Mouse (Mus musculus) testis, adult 2 months (tissue): ENCODE results near the gene Spib.
A peak's percentile ranks its signal among the peaks of the same experiment; 100 is the strongest.

Source experiments
- CTCF ChIP-seq: fragments of 200-500 bp; IDR thresholded peaks from 2 replicates; pipeline ENCODE4 v1.5.1; 2012; ENCODE audit warnings: low read depth, mild to moderate bottlenecking, inconsistent platforms, low read length, moderate library complexity; ENCODE audit not compliant: control insufficient read depth, insufficient read depth, insufficient replicate concordance
- POLR2A ChIP-seq: fragments of 200-500 bp; IDR thresholded peaks from 2 replicates; pipeline ENCODE4 v1.6.1; 2012; ENCODE audit warnings: low read depth, mild to moderate bottlenecking, inconsistent platforms, low read length, moderate library complexity; ENCODE audit not compliant: control insufficient read depth

DNA sequence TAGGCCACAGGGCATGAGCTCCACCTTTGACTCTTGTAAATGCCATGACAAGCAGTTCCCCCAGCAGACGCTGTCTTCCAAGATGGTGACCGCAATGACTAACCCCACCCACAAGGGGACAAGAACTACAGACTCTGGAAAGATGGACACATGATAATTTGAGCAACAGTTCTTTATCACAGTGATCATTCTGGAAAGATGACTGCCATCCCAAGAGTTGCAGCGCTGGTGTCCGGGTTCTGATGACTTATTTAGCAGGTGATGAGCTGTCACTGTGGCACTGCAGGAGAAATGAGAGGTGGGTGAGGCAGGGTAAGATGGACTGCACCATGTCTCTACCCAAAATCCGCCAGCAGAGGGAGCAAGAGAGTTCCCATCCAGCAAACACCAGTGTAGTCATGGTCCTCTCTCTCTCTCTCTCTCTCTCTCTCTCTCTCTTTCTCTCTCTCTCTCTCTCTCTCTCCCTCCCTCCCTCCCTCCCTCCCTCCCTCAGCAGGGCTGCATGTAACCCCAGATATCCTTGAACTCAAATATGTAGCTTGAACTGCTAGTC, 30.2 kb downstream of the Spib start:
- TF ChIP-seq POLR2A (no peak), CTCF (peak; percentile 59; the same call in 1 of the 2 replicates)
